Mouse (Mus musculus) testis, postnatal 14 days (tissue): Measurements from ENCODE around the gene Zfp692.
A peak's percentile ranks its signal among the peaks of the same experiment; 100 is the strongest.

Experiments
- DNase-seq: peaks from one replicate; pipeline ENCODE4 v3.0.0; 2021; ENCODE audit warnings: low spot score

The Zfp692 gene

GRCm38 (mm10) chr11:58308661-58309060, 1.8 kb downstream of the Zfp692 start:
- no peak for DNase-seq

GRCm38 (mm10) chr11:58314069-58314468, 7.2 kb downstream of the Zfp692 start:
- DNase-seq: no peak

- DNase-seq: peak; percentile 62
Measured at GRCm38 (mm10) chr11:58315536-58316168, 8.8 kb downstream of the Zfp692 start.

- DNase-seq: peak; percentile 31
Measured at GRCm38 (mm10) chr11:58316344-58316743, 9.5 kb downstream of the Zfp692 start.

- DNase-seq: no peak
Measured at GRCm38 (mm10) chr11:58316768-58317390, 10.0 kb downstream of the Zfp692 start.

GRCm38 (mm10) chr11:58322824-58323569, 16.1 kb downstream of the Zfp692 start:
- DNase-seq: peak; percentile 97

- DNase-seq: no peak
Measured at GRCm38 (mm10) chr11:58323570-58324340, 16.9 kb downstream of the Zfp692 start.

GRCm38 (mm10) chr11:58324614-58325229, 17.9 kb downstream of the Zfp692 start:
- DNase-seq: no peak

GRCm38 (mm10) chr11:58326781-58327180, 19.9 kb downstream of the Zfp692 start:
- DNase-seq: no peak

- DNase-seq: no peak
Measured at GRCm38 (mm10) chr11:58329906-58330275, 23.0 kb downstream of the Zfp692 start.

GRCm38 (mm10) chr11:58330276-58331148, 23.6 kb downstream of the Zfp692 start, which contains the start of the genes Zfp672 and Sh3bp5l:
Zfp672 (minus strand) TSS chr11:58330339.
Sh3bp5l (plus strand) TSS chr11:58330724.
- DNase-seq: peak; percentile 90

GRCm38 (mm10) chr11:58331149-58331495, 24.3 kb downstream of the Zfp692 start:
- DNase-seq: no peak

- no peak for DNase-seq
Measured at GRCm38 (mm10) chr11:58331546-58331945, 24.7 kb downstream of the Zfp692 start.

GRCm38 (mm10) chr11:58334746-58335145, 27.9 kb downstream of the Zfp692 start:
- DNase-seq: no peak

GRCm38 (mm10) chr11:58346745-58347144, 39.9 kb downstream of the Zfp692 start:
- no peak for DNase-seq

- no peak for DNase-seq
Measured at GRCm38 (mm10) chr11:58350628-58351027, 43.8 kb downstream of the Zfp692 start.

GRCm38 (mm10) chr11:58351179-58351578, 44.3 kb downstream of the Zfp692 start:
- DNase-seq: no peak

- DNase-seq: no peak
Measured at GRCm38 (mm10) chr11:58352681-58353548, 46.0 kb downstream of the Zfp692 start.

- DNase-seq: no peak
Measured at GRCm38 (mm10) chr11:58353709-58354108, 46.8 kb downstream of the Zfp692 start.

- no peak for DNase-seq
Measured at GRCm38 (mm10) chr11:58354476-58354875, 47.6 kb downstream of the Zfp692 start.
